Mouse (Mus musculus): ENCODE data around the gene Kif13a.

GRCm38 (mm10) chr13:46909005-46909565 lies 20.6 kb downstream of the Kif13a start:
- TF ChIP-seq POLR2A (IDR thresholded peaks at IDR 0.05; ENCODE audit: borderline replicate concordance, insufficient read depth, low read length): no peak
- no peak for TF ChIP-seq CTCF (IDR thresholded peaks at IDR 0.05; ENCODE audit: borderline replicate concordance, insufficient read depth, low read depth, low read length)

Measured in cerebellum, adult 2 months (tissue).